Mouse (Mus musculus) fibroblast of lung, adult 2 months (primary cell): Measurements from ENCODE around the gene Strn.
A peak's percentile ranks its signal among the peaks of the same experiment; 100 is the strongest.

Experiments used
- DNase-seq: peaks from one replicate; pipeline ENCODE4 v3.0.0-alpha.2; 2011; ENCODE audit warnings: low read depth

The Strn gene

GRCm38 (mm10) chr17:78737096-78737495 lies at the start of gene Strn:
Gene Strn, minus strand, starts transcription at chr17:78737196.
- no peak for DNase-seq

GRCm38 (mm10) chr17:78778765-78779164 lies 41.8 kb upstream of the Strn start:
- DNase-seq = no peak

GRCm38 (mm10) chr17:78772317-78772716 lies 35.3 kb upstream of the Strn start:
- no peak for DNase-seq

- DNase-seq = no peak
These were observed 33.9 kb upstream of the Strn start for GRCm38 (mm10) chr17:78770932-78771331.

GRCm38 (mm10) chr17:78769341-78769740 lies 32.3 kb upstream of the Strn start:
- DNase-seq = no peak

- DNase-seq = no peak
These were observed 31.9 kb upstream of the Strn start for GRCm38 (mm10) chr17:78768937-78769336.

GRCm38 (mm10) chr17:78767546-78767945 lies 30.6 kb upstream of the Strn start:
- no peak for DNase-seq

- no peak for DNase-seq
These were observed 29.1 kb upstream of the Strn start for GRCm38 (mm10) chr17:78766084-78766483.

GRCm38 (mm10) chr17:78763272-78763671 lies 26.3 kb upstream of the Strn start:
- DNase-seq = no peak

- no peak for DNase-seq
These were observed 16.1 kb upstream of the Strn start for GRCm38 (mm10) chr17:78752938-78753655.

- DNase-seq = no peak
These were observed 15.1 kb upstream of the Strn start for GRCm38 (mm10) chr17:78752064-78752463.

GRCm38 (mm10) chr17:78748440-78748839 lies 11.4 kb upstream of the Strn start:
- no peak for DNase-seq

- no peak for DNase-seq
These were observed 1.4 kb upstream of the Strn start for GRCm38 (mm10) chr17:78738416-78738815.

GRCm38 (mm10) chr17:78737771-78738170 lies 775 bp upstream of the Strn start:
- DNase-seq = no peak

GRCm38 (mm10) chr17:78736473-78736988 lies 465 bp downstream of the Strn start:
- peak; percentile 93 for DNase-seq

- DNase-seq = no peak
These were observed 1.1 kb downstream of the Strn start for GRCm38 (mm10) chr17:78735731-78736472.

GRCm38 (mm10) chr17:78734806-78735205 lies 2.2 kb downstream of the Strn start:
- no peak for DNase-seq

- DNase-seq = no peak
These were observed 4.9 kb downstream of the Strn start for GRCm38 (mm10) chr17:78732056-78732455.

GRCm38 (mm10) chr17:78726746-78727449 lies 10.1 kb downstream of the Strn start:
- DNase-seq = no peak

- DNase-seq = no peak
These were observed 12.4 kb downstream of the Strn start for GRCm38 (mm10) chr17:78724461-78725055.

GRCm38 (mm10) chr17:78721690-78722089 lies 15.3 kb downstream of the Strn start:
- no peak for DNase-seq

- DNase-seq = no peak
These were observed 17.9 kb downstream of the Strn start for GRCm38 (mm10) chr17:78719086-78719485.
